Mouse (Mus musculus) mouse embryonic stem cell (cell line): ENCODE results near the gene Fry.

Source experiments
- in situ Hi-C, 2 experiments: fragments of 300-500 bp; cut with MboI; formaldehyde crosslinking; loops; 1 replicate in 1 of 2; 3 replicates in 1 of 2; pipeline ENCODE4 v1.14.3; 2019 to 2020; ENCODE audit warnings: low sequenced_read_pairs in 2 of 2, low pct_unique_long_range_greater_than_20kb in 1 of 2, mixed read lengths in 1 of 2; ENCODE audit not compliant: unreplicated experiment in 1 of 2

The Fry gene

DNA sequence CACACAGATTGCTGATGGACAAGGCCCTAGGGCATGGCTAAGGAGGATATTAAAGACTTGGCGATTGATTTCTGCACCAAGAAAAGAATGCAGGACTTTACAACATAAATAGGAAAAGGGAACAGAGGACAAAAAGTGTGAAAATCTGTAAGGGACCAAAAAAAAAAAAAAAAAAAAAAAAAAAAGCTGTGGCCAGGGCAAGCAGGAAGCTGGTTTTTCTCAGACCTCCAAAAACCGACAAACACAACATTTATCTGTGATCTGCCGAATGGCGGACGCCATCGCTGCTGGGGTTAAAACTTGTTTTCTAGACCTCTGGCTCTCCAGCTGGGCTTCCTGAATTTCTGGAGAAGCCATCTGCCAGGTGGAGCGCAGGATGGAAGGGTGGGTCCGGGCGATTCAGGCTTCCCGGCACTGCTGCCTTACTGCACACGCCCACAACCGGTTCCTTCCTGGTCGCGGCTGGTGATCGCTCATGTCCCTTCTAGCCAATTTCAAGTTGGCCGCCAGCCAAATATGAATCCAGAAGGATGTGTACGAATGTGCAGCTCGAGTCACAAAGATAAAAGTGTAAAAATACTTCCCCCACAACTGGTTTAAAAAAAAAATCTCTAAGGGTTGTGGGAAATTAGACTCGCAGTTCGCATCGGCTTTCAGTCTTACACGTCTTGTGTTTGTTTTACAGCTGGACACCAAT, 77.2 kb downstream of the Fry start:
- in situ Hi-C loops = no loop called here

DNA sequence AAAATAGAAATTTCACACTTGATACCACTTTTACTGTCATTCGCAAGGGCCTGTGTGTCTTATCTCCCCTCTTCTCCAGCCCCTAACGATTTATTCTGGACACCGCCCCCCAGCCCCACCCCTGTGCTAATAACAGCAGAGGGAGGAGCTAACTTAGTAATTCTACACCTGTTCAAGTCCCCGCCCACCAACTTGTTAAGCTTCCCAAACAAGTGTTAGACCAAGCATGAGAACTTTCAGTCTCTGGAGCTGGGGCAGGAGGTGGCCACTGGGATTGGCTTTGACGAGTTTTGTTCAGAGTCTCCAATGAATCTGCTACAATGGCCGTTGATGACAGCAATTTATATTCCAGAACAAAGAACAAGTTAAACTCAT, 77.8 kb downstream of the Fry start:
- in situ Hi-C loops = no loop called here

DNA sequence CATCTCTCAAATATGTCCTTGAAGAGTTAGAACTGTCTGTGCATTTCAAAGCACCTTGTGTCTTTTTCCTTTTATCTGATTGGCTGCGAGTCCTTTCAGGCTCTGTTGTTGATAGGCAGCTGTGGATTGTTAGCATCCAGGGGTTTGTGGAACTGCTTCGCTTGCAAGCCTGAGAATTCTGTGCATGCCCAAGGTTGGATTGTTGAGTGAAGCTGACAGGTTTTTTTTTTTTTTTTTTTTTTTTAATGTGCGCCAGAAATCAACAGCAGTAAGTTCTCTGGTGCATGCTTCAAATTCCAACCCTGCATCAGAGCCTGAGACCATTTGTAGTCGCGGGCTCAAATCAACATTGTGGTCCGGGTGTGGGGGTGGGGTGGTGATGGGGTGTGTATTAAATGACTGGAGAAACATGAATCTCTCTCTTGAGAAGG, 78.5 kb downstream of the Fry start:
- in situ Hi-C loops = no loop called here

DNA sequence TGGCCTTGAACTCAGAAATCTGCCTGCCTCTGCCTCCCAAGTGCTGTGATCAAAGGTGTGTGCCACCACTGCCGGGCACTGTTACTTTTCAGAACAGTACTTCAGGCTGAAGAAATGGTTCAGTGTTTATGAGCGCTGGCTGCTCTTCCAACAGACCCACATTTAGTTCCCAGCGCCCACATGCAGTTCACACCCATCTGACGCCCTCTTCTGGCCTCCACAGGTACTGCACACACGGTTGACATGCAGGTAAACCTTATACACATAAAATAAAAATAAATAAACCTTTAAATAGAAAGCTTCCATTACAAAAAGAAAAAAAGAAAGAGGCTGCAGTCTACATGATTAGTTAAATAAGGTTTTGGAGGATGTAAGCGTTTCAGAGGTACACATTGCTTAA, 88.3 kb downstream of the Fry start:
- in situ Hi-C loops = no loop called here

DNA sequence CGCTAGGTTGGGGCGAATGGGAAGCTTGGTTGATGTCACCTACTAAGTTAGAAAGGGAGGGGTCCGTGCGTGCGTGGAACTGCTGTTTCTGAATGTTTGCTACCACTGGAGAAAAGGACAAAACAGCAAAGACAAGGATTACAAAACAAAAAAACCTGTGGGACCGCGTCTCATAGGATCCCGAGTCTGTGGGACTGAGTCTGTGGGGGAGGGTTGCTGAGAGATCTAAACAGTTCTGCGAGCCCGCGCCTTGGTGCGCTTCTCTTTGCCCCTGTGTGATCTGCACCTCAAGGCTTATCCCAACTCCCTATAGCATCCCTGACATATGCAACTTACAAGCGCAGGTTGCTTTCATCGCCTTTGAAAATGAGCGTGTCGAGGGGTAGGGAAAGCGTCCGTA, 89.2 kb downstream of the Fry start:
- in situ Hi-C loops = no loop called here

DNA sequence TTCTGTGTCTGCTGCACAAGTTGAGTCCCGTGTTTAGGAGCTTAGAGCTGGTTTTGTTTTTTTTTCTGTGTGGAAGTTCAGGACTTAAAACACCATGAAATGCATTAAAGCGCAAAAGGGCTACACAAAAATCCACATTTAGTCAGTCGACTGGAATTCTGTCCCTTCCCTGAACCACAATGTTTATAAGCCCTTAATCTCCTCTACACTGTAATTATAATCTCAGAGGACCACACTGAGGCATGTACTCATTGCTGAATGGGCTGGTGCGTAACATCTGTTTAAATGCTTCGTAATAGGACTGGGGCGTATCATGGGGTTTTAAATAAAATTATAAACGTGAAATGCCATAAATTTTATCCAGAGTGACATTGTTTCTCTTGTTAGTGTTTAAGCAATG, 89.6 kb downstream of the Fry start:
- in situ Hi-C loops = no loop called here

DNA sequence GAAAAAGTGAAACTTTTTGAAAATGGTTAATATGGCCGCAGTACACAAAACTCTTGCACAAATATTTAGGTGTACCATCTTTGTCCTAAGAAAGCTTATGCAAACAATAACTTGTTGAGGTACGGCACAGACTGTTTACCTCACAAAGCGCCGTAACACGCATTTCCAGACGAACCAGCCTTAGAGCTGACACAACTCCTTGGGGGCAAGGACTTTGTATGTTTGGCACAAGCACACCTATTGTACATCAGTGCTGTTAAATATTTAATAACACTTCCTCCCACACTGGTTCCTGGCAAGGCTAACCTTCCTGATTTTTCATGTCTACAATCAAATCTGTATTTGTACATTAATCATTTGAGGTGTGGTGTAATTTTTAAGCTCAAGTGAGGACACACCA, 95.6 kb downstream of the Fry start:
- in situ Hi-C loops = no loop called here

DNA sequence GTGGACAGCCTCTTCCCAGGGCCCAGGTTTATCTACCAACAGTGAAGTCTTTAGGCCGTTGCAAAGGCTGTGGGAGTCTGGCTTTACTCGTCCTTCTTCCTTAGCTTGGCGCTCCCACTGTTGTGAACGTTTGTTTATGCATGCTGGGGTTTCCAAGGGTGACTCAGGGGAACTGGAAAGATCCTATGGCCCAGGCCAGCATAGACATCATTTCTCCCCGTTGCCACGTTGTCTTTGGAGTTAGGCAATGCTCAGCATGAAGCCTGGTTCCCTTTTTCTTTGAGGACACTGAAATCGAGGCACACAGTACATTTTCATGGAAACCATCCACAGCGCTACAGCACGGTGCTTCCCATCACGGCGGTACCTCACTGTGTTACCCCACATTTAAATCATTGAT, 97.6 kb downstream of the Fry start:
- in situ Hi-C loops = no loop called here

DNA sequence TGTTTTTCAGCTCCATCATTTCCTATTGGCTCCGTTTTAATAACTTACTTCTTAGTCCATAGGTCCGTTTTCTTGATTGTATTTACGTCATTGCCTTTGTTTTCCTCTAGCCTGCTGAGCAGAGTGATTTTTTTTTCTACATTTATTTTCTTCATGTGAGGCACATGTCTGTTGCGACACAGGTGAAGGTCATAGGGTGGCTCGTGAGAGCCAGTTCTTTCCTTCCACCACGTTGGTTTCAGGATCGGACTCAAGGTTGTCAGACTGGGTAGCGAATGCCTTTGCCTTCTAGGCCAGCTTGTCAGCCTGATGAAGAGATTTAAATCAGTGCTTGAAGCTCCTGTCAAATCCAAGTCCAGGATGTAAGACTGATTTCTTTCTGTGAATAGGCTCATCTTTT, 101.0 kb downstream of the Fry start:
- in situ Hi-C loops = no loop called here

DNA sequence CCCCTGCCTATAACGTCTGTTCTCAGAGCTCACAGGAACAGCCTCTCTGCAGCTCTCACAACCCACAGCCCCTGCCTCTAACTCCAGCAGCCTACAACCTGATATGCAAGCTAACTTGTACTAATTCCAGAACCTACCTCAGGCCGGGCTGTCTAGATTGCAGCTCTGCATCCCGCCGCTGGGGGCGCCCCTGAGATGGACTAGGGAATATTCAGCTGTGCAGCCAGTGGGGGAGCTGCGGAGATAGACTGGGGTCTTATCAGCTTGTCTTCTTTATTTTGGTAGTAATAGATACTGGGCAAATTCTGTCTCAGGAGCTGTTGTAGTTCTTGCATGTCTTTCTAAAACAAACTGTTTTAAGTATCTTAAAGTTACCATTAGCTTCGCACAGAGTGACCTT, 101.9 kb downstream of the Fry start:
- in situ Hi-C loops = no loop called here

DNA sequence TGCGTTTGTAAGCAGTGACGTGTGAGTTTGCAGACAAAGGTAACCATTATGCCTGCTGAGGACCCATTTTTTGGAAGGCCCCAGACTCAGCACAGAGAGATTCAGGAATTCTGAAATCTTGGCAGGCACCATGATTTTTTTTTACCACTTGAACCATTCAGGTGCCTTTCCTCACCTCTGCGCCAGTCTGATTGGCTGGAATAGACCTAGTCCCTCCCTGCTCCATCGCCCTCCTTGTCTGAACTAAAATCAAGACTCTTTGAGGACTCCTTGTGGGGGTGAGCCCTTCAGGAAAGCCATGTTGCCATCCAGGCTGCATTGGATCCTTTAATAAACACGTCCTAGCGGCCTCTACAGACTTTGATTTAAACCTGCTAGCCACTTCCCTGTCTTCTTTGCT, 103.4 kb downstream of the Fry start:
- in situ Hi-C loops = no loop called here

DNA sequence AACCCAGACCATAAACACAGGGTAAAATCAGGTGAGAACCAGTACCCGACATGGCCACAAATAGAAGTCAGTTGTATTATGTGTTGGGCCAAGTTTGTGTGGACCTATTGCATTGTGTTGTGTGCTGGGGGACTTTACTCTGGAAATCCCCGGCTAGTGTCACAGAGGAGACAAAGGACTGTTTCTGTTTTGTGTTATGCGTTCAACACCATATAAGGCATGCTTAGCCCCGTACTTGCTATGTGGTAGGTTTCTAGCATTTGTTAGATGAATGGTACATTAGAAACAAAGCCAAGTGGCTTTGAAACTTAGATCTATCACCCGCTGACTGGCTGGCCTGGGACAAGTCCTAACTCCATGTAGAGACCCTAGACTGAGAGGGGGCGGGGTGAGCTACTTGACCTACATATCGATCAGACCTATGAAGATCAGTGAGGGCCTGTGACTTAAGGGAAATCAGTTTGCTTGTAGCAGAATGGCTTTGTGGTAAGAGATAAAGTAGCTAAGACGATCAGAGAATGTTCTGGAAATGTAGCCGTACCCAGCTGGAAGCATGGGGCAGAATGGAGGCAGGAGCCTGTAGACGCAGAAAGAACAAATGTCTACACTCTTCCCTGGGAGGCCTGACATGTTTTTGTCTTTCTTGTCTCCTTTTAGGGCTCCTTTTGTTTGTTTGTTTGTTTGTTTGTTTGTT, 105.2 kb downstream of the Fry start:
- in situ Hi-C loops = no loop called here

DNA sequence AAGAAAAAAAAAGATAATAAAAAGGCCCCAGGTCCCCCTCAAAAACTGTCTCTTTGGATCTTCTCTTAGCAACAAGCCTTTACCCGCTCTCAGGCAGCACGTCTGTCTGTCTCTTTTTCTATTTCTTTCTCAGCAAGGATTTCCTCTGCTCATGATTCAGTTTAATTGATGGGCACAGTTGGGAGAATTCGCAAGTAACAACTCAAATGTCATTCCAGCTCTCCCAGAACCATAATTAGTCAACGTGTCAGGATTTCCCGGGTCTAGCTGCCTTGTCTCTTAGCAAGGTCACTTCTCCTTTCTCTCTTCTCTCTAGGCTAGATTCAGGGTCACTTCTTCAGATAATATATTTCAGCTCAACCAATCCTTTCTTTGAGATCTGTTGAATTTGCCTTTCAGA, 110.6 kb downstream of the Fry start:
- in situ Hi-C loops = no loop called here

DNA sequence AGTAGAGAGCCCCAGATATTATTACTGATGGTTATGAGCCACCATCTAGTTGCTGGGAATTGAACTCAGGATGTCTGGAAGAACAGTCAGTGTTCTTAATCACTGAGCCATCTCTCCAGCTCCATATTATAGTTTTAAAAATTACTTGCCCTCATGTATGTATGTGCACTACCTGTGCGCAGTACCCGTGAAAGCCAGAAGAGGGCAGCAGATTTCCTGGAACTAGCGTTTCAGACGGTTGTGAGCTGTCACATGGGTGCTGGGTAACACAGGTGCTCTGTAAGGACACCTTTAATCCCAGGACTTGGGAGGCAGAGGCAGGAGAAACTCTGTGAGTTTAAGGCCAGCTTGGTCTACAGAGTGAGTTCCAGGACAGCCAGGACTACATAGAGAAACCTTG, 111.3 kb downstream of the Fry start:
- in situ Hi-C loops = no loop called here

DNA sequence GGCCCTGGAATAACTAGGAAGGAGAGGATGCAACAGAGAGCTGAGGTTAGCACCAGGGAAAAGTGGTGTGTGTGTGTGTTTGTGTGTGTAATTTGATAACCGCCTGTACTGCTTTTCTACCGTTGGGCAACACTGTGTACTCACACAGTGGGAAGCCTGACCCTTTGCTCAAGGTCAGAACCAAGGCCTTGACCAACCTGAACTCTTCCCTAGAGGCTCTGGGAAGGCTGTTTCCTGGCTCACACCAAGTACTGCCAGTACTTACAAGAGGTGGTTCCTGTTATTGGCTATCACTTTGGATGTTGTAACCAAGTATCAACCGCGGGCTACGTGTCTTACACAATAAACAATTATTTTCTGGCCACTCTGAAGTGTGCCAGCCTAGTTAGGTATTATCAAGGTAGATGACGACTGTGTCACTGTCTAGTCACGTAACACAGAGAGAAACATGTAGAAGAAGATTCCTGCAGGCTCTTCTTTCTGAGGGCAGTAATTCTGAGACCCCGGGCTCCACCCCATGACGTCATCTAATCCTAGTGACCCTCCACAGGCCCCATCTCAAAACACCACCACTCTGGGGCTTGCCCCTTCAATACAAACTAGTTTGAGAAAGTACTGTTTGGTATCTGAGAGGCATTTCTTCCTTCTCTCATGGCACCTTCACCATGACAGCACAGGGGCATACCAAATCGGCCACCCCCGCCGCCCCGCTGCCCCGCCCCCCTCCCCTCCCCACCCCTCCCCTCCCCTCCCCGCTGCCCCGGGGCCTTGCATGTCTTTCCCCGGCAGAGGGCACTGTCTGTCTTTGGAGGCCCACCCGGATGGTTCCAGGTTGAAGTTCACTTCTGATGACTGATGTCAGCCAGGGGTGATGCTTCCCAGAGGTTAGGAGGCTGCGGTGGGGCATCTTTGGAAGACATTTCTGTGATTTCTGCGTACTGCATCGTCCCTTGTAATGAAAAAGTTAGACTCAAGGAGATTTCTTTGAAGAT, 114.0 kb downstream of the Fry start:
- in situ Hi-C loops = no loop called here

DNA sequence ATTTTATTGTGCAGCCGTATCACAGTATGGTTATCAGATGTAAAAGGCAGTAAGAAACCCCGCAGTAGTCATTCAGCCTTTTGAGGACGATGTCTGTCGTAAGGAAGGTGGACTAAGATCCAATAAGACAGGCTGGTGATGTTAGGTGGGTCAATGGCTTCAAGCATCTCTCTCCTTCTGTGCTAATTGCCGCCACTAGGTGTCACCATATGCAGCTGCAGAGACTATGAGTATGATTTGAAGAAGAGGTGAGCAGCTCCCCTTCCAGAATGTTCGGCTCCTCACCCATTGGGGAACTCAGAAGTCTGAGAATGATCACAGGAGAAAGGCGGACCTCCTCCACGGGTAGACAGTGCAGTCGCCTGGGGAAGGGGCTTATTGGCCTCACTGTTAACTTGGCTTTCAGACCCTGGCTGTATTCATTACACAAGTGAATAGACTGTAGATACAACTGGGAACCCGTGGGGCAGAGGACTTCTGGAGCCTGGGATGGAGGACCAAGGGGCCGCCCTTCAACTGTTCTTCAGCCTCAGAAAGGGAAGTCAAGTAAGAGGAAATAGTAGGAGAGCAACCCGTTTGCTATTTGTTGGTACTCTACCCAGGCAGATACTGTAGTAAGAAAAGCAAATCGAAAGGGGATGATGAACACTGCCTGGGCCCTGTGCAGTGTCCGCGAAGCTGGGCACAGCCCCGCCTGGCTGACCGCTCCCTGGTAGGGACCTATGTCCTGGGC, 114.9 kb downstream of the Fry start:
- in situ Hi-C loops = no loop called here

DNA sequence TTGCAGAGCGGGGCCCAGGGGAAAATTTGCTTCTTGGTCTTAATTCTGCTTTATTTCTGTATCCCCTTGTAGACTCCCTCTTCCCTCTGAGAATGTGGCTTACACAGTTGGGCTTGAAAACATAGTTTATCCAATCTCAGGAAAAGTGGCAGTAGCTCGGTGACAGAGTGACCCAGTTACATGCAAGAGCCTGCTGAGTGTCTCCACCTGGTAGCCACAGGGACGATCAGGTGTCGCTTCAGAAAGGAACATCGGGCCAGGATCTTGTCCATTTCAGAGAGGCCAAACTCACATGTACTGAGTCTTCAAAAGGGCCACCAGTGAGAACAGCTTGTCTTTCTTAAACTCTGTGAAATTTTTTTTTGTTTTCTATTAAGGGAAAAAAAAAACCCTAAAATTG, 117.5 kb downstream of the Fry start:
- in situ Hi-C loops = no loop called here

DNA sequence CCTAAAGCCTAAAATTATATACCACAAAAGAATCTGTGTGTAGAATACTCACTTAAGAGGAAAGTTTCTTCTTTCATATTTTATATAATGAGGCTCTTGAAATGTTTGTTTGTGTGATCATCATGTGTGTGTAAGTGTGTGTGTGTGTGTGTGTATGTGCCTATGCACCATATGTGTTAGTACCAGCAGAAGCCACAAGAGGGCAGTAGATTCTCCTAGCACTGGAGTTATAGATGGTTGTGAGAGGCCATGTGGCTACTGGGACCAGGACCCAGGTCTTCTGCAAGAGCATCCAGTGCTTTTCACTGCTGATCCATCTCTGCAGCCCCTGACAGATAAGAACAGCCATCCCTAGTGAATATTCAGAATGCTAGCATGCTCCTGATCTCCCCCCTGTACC, 118.2 kb downstream of the Fry start:
- in situ Hi-C loops = no loop called here

DNA sequence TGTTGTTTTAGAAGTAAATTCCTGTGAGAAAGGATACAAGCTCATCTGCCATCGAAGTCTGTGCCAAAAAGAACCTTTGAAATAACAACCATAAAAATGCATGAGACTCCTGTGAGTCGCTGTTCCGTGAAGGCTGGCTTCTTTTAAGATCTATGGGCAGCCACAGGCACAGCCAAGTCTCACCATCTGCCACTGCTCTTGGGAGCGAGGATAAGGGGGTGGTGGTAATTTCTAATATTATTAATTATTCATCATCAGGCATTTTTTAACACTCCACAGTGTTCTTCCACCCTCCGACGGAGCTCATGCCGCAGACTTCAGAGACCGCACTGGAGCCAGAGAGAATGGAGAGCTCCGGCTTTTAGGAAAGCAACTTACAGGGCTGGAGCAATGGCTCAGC, 123.2 kb downstream of the Fry start:
- in situ Hi-C loops = no loop called here
